Mouse (Mus musculus): ENCODE data around the gene Gpkow. TPM values are rescaled to one million over a fixed set of nuclear protein-coding genes. Genes with fewer than 3 reads are reported as not detected.

Gpkow gene
- total RNA-seq (2014; rRNA removed; ENCODE audit: low replicate concordance) (2.8 and 9.9 TPM in 2 replicates), polyA plus RNA-seq (2015; fragmentation: Nextera tagmentation; extraction: Ambion mirVana) (21.3 and 22.7 TPM in 2 replicates)

DNA sequence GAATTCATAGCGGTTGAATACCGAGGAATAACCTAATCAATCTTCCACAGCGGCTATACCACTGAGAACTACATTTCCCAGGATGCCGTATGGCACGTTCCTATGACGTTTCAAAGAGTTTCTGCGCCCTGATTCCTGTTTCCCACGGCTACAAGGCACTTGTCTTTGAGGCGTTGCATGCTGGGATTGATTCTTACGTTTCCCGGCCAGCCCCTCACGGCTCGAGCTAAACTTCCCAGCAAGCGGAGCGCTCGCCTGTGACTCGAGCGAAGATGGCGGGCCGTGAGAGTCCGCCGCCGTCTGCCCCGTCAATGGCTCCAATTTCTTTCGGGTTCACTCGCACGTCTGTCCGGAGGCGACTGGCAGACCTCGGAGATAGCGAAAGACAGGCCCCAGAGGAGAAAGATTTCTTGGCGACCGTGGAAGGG, at the start of gene Gpkow:
Gene Gpkow (plus strand): TSS at position 178 of the 428 bp plus-strand sequence.
- H3K27ac ChIP-seq (ENCODE audit: low read depth): peak within 1 kb of the TSS; percentile 51
- DNase-seq (ENCODE audit: low spot score) (peak; percentile 91), ATAC-seq (ENCODE audit: insufficient read depth, low read depth) (peak; percentile 95)
- H3K4me3 ChIP-seq (ENCODE audit: low read depth, low read length): peak within 1 kb of the TSS; percentile 64
- peak within 1 kb of the TSS; percentile 64 for H3K4me2 ChIP-seq (ENCODE audit: low read depth, low read length)
- H3K27me3 ChIP-seq (ENCODE audit: control insufficient read depth, insufficient read depth, low read length): no peaks in the 10 kb centered on the region
- TF ChIP-seq CTCF (IDR thresholded peaks at IDR 0.05; ENCODE audit: low read depth) (no peak), EP300 (IDR thresholded peaks at IDR 0.05; ENCODE audit: low read depth) (no peak)
- peak within 1 kb of the TSS; percentile 63 for H3K9ac ChIP-seq (replicated peaks; ENCODE audit: low read depth, low read length)
- no peaks in the 10 kb centered on the region for H3K9me3 ChIP-seq (replicated peaks; ENCODE audit: control insufficient read depth, low read length)
- peaks cover 11% of the 10 kb centered on the region for H3K36me3 ChIP-seq (replicated peaks; ENCODE audit: control insufficient read depth, insufficient read depth, low read length)
- 9% methylated on average over 33 of the region's 33 CpGs for WGBS
- no peaks in the 10 kb centered on the region for H3K4me1 ChIP-seq (ENCODE audit: control insufficient read depth, insufficient read depth)

DNA sequence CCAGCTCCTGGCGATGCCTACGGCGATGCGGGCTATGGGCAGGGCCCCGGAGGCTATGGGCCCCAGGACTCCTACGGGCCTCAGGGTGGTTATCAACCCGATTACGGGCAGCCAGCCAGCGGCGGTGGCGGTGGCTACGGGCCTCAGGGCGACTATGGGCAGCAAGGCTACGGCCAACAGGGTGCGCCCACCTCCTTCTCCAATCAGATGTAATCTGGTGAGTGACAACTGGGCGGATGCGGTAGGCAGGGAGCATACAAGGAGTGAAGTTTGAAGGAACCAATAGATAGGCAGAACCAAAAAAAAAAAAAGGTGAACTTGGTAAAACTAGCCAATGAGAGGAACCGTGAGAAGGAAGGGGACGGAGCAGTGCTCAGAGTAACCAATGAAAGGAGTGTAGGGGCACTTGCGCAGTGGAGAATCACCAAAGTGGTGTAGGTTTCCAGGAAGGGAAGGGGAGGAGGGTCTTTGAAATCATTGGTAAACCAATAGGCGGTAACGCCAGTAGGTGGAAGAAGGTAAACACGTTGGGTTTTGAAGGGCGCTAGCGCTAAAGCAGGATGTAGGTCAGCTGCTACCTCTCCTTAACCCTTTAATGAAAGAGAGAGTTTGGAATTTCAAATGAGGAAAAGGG, 48.1 kb upstream of the Gpkow start:
- TF ChIP-seq EP300 (IDR thresholded peaks at IDR 0.05; ENCODE audit: low read depth) (peak; percentile 17; the same call in 1 of the 2 replicates), CTCF (IDR thresholded peaks at IDR 0.05; ENCODE audit: low read depth) (peak; percentile 30)
- Histone ChIP-seq H3K4me2 (ENCODE audit: low read depth, low read length) (peak overlapping the region; percentile 72), H3K27ac (ENCODE audit: low read depth) (peak overlapping the region; percentile 86), H3K9ac (replicated peaks; ENCODE audit: low read depth, low read length) (peak overlapping the region; percentile 58), H3K36me3 (replicated peaks; ENCODE audit: control insufficient read depth, insufficient read depth, low read length) (no peaks in the 10 kb centered on the region), H3K4me3 (ENCODE audit: low read depth, low read length) (peak overlapping the region; percentile 55), H3K27me3 (ENCODE audit: control insufficient read depth, insufficient read depth, low read length) (no peaks in the 10 kb centered on the region), H3K9me3 (replicated peaks; ENCODE audit: control insufficient read depth, low read length) (no peaks in the 10 kb centered on the region), H3K4me1 (ENCODE audit: control insufficient read depth, insufficient read depth) (no peaks in the 10 kb centered on the region)
- peak; percentile 95 for DNase-seq (ENCODE audit: low spot score)
- peak; percentile 97 for ATAC-seq (ENCODE audit: insufficient read depth, low read depth)
- 26% methylated on average over 25 of the region's 25 CpGs for WGBS

DNA sequence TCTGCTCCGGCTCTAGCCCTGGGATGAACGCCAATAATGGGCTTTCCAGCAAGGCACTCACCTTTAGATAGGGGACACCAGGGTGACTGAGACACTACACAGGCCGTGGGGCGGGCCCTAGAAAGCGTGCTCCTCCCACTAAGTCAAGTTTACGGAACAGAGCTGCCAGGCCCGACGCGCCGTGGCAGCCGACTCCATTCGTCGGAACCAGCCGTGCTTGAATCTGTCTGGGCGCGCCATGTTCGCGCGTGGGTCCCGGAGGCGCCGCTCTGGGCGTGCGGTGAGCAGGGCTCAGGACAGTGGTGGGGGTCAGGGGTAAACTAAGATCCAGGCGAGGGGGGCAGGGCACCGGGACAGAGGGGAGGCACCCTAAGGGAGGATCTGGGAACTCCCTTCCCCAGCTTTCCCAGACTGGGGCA, 39.7 kb upstream of the Gpkow start, which contains the start of gene Prickle3:
Gene Prickle3 (plus strand): TSS at position 40 of the 419 bp plus-strand sequence.
- H3K4me3 ChIP-seq (ENCODE audit: low read depth, low read length): peak within 1 kb of the TSS; percentile 62
- 15% methylated on average over 26 of the region's 26 CpGs for WGBS
- H3K9ac ChIP-seq (replicated peaks; ENCODE audit: low read depth, low read length): peak within 1 kb of the TSS; percentile 63
- TF ChIP-seq CTCF (IDR thresholded peaks at IDR 0.05; ENCODE audit: low read depth) (no peak), EP300 (IDR thresholded peaks at IDR 0.05; ENCODE audit: low read depth) (no peak)
- ATAC-seq (ENCODE audit: insufficient read depth, low read depth) (peak; percentile 84), DNase-seq (ENCODE audit: low spot score) (peak; percentile 62)
- peak within 1 kb of the TSS; percentile 84 for H3K27ac ChIP-seq (ENCODE audit: low read depth)
- peak within 1 kb of the TSS; percentile 71 for H3K4me2 ChIP-seq (ENCODE audit: low read depth, low read length)
- peaks cover 11% of the 10 kb centered on the region for H3K4me1 ChIP-seq (ENCODE audit: control insufficient read depth, insufficient read depth)
- no peaks in the 10 kb centered on the region for H3K9me3 ChIP-seq (replicated peaks; ENCODE audit: control insufficient read depth, low read length)
- no peaks in the 10 kb centered on the region for H3K36me3 ChIP-seq (replicated peaks; ENCODE audit: control insufficient read depth, insufficient read depth, low read length)
- no peaks in the 10 kb centered on the region for H3K27me3 ChIP-seq (ENCODE audit: control insufficient read depth, insufficient read depth, low read length)

DNA sequence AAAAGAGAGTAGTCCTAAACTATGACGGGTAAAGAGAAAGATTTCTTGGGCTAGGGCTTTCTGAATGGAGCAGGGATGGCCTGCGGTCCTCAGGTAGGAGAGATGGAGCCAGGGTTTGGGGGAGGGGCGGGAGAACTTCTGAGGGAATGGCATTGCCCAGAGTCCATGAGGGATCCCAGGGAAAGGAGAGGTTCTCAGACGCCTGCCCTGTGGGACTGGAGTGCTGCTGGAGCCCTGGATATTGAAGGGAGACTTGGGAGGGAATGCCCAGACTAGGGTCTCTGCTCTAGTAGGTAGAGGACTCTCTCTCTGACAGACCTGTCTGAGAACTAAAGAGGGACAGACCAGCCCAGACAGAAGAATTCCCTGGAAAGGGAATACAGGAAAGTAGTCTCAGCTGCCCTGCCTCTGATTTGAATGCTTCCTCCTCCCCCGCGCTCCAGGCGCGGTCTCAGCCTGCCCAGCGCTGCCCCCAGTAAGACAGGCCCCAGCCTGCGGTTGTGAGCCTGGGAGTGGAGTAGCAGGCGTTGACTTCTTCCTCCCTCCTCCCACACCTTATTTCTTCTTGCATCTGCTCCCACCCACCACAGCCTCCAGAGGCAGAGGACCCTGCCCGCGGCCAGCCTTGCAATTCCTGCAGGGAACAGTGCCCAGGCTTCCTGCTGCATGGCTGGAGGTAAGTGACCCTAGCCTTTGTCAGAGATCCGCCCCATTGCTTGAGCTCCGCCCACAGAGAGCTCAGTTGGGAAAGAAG, 38.7 kb upstream of the Gpkow start:
- H3K9ac ChIP-seq (replicated peaks; ENCODE audit: low read depth, low read length): peak overlapping the region; percentile 12
- no peaks in the 10 kb centered on the region for H3K36me3 ChIP-seq (replicated peaks; ENCODE audit: control insufficient read depth, insufficient read depth, low read length)
- DNase-seq (ENCODE audit: low spot score): no peak

DNA sequence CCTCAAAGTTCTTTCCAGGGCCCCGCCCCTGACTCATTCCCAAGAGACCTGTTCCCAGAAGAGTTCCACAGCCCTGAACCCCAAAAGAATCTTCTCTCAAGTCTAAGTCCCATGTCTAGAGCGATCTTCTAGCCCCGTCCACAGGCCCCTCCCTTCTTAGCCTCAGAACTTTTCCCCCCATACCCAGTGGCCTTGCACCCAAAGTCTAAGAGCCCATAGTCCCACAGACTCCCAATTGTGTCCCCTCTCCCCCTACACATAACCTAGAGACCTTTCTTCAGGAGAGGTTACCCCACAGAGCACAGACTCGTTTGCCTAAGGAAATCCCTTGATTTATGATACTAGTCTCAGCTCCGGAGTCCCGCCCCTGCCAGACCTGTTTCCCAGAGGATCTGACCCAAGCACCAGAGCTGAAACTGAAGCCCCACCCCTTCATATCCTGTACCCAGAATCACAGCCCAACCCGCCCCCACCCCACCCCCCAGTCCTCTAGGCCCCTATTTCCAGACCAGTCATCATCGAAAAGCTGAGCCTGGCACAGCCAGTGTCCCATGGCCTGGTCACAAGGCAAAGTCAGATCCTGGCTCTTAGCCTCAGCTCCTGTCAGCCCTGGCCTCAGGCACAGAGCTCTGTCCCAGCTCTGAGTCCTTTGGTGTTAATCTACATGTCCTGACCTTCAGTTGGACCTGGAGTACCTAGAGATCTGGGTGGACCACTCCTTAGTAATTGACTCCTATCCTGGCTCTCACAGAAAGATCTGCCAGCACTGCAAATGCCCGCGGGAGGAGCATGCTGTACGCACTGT, 37.9 kb upstream of the Gpkow start:
- peak overlapping the region; percentile 62; the same call in 1 of the 2 replicates for H3K4me3 ChIP-seq (ENCODE audit: low read depth, low read length)
- WGBS: 54% methylated on average over 11 of the region's 11 CpGs
- H3K9ac ChIP-seq (replicated peaks; ENCODE audit: low read depth, low read length): no peak overlapping the region
- H3K9me3 ChIP-seq (replicated peaks; ENCODE audit: control insufficient read depth, low read length): no peaks in the 10 kb centered on the region
- H3K4me1 ChIP-seq (ENCODE audit: control insufficient read depth, insufficient read depth): peaks cover 11% of the 10 kb centered on the region
- no peak for TF ChIP-seq CTCF (IDR thresholded peaks at IDR 0.05; ENCODE audit: low read depth)
- no peak for TF ChIP-seq EP300 (IDR thresholded peaks at IDR 0.05; ENCODE audit: low read depth)
- H3K27ac ChIP-seq (ENCODE audit: low read depth): peak overlapping the region; percentile 84
- H3K27me3 ChIP-seq (ENCODE audit: control insufficient read depth, insufficient read depth, low read length): no peaks in the 10 kb centered on the region
- ATAC-seq (ENCODE audit: insufficient read depth, low read depth) (peak; percentile 36; the same call in 1 of the 2 replicates), DNase-seq (ENCODE audit: low spot score) (no peak)
- H3K36me3 ChIP-seq (replicated peaks; ENCODE audit: control insufficient read depth, insufficient read depth, low read length): 0 out of 2 replicates have a peak, but pooled peaks cover 7% of the 10 kb centered on the region
- peak overlapping the region; percentile 71 for H3K4me2 ChIP-seq (ENCODE audit: low read depth, low read length)

More for the DNA sequence above, 38.7 kb upstream of the Gpkow start:
- no peak for TF ChIP-seq CTCF (IDR thresholded peaks at IDR 0.05; ENCODE audit: low read depth)
- TF ChIP-seq EP300 (IDR thresholded peaks at IDR 0.05; ENCODE audit: low read depth): no peak
- Histone ChIP-seq H3K27ac (ENCODE audit: low read depth) (peak overlapping the region; percentile 84), H3K4me3 (ENCODE audit: low read depth, low read length) (peak overlapping the region; percentile 62), H3K9me3 (replicated peaks; ENCODE audit: control insufficient read depth, low read length) (no peaks in the 10 kb centered on the region), H3K27me3 (ENCODE audit: control insufficient read depth, insufficient read depth, low read length) (no peaks in the 10 kb centered on the region), H3K4me2 (ENCODE audit: low read depth, low read length) (peak overlapping the region; percentile 71), H3K4me1 (ENCODE audit: control insufficient read depth, insufficient read depth) (peaks cover 11% of the 10 kb centered on the region)
- WGBS: 17% methylated on average over 12 of the region's 15 CpGs
- ATAC-seq (ENCODE audit: insufficient read depth, low read depth): peak; percentile 42

All from heart, postnatal 0 days (tissue).